Mouse (Mus musculus) ES-E14 (cell line): Measurements from ENCODE around the gene Hrc.

Source experiments
- CHD2 ChIP-seq: IDR thresholded peaks from 2 replicates; pipeline ENCODE4 v1.6.1; 2014; ENCODE audit warnings: mild to moderate bottlenecking, low read depth, low read length, inconsistent platforms
- HCFC1 ChIP-seq: IDR thresholded peaks from 2 replicates; pipeline ENCODE4 v1.6.1; 2012; ENCODE audit warnings: low read length, inconsistent platforms, borderline replicate concordance; ENCODE audit not compliant: insufficient read depth
- MAFK ChIP-seq: IDR thresholded peaks from 2 replicates; pipeline ENCODE4 v1.6.1; 2014; ENCODE audit warnings: mild to moderate bottlenecking, low read depth, low read length, inconsistent platforms; ENCODE audit not compliant: insufficient read depth
- ZC3H11A ChIP-seq: IDR thresholded peaks from 2 replicates; pipeline ENCODE4 v1.6.1; 2012; ENCODE audit warnings: low read depth, mild to moderate bottlenecking, inconsistent platforms, low read length, borderline replicate concordance
- ZNF384 ChIP-seq: IDR thresholded peaks from 2 replicates; pipeline ENCODE4 v1.6.1; 2012; ENCODE audit warnings: low read depth, low read length, inconsistent platforms

- TF ChIP-seq ZNF384 (no peak), CHD2 (no peak), MAFK (no peak), ZC3H11A (no peak), HCFC1 (no peak)
Observed at GRCm38 (mm10) chr7:45353041-45353440, 18.0 kb downstream of the Hrc start.
